Mouse (Mus musculus) liver, adult 2 months (tissue): ENCODE results near the gene Cercam.

Experiments
- CTCF ChIP-seq: fragments of 200-500 bp; IDR thresholded peaks from 2 replicates; pipeline ENCODE4 v1.5.1; 2011; ENCODE audit warnings: low read depth, low read length, control low read depth
- POLR2A ChIP-seq: fragments of 200-500 bp; IDR thresholded peaks from 2 replicates; pipeline ENCODE4 v1.6.1; 2011; ENCODE audit warnings: low read length, control low read depth; ENCODE audit not compliant: insufficient read depth; ENCODE audit errors: extremely low read depth

DNA sequence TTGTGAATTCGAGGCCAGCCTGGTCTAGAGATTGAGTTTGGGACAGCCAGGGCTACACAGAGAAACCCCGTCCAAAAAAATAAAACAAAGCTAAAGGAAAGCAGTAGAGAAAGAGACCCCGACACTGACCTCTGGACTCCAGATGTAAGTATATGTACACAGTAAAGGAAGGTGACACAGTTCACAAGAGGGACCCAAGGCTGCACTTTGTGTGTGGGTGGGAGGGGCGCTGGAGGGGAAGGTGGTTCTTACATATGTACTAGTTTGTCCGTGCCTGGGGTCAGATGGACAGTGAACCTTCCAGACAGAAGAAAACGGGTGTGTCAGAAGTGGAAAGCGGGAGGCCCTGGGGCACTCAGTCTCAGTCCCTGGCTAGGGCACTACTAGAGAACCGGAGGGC lies 10.2 kb downstream of the Cercam start:
- TF ChIP-seq POLR2A = no peak
- TF ChIP-seq CTCF = no peak
